Mouse (Mus musculus) midbrain, embryonic 12.5 days (tissue): ENCODE measurements around the gene Llph. TPM values are rescaled to one million over a fixed set of nuclear protein-coding genes. Genes with fewer than 3 reads are reported as not detected.

Source experiments
- polyA plus RNA-seq: library from polyadenylated mRNA; unstranded; fragments of >200 nt; fragmentation: Nextera tagmentation; extraction: Ambion mirVana; gene quantifications from 2 replicates; pipeline ENCODE4 v1.2.1, GENCODE M21; 2016

The Llph gene
- polyA plus RNA-seq, 1 experiment from 2014 or later, result 50.0 TPM

Other genes starting within 250 kb of the Llph start
- 5.0 and 5.3 TPM in 2 replicates for gene Helb, start 114.1 kb upstream of the Llph start, polyA plus RNA-seq
- 73.2 and 74.8 TPM in 2 replicates for gene Tmbim4, start 25.5 kb upstream of the Llph start, polyA plus RNA-seq
- 0.40 and 0.81 TPM in 2 replicates for gene Irak3, start 24.9 kb upstream of the Llph start, polyA plus RNA-seq
- gene Hmga2, start 249.4 kb downstream of the Llph start, polyA plus RNA-seq, result 12.4 and 14.4 TPM in 2 replicates